Mouse (Mus musculus): Measurements from ENCODE around the gene Fkbp1a.

Gene Fkbp1a

GRCm38 (mm10) chr2:151549615-151550121 lies 7.4 kb downstream of the Fkbp1a start:
- DNase-seq = no peak

- DNase-seq = no peak
These were observed 20.9 kb downstream of the Fkbp1a start for GRCm38 (mm10) chr2:151562930-151563921.

DNA sequence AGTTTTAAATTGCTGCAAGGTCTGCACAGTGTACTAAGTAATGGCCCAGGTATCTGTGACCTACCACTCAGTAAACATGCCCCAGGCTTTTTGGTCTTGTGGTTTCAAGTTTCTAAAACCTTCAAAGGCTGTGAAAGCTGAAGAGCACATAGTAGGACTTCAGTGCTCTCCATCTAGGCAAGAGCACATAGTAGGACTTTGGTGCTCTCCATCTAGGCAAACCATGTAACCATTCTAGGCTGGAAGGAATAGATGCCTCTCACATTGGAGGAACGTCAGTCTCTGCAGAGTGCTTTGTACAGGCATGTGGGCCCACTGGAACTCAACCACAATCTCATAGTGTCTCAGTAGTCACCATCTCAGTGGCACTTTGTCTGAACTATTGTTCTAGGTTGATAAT lies 21.7 kb downstream of the Fkbp1a start:
- no peak for DNase-seq

- no peak for DNase-seq
These were observed 22.7 kb downstream of the Fkbp1a start for GRCm38 (mm10) chr2:151564986-151565385.

DNA sequence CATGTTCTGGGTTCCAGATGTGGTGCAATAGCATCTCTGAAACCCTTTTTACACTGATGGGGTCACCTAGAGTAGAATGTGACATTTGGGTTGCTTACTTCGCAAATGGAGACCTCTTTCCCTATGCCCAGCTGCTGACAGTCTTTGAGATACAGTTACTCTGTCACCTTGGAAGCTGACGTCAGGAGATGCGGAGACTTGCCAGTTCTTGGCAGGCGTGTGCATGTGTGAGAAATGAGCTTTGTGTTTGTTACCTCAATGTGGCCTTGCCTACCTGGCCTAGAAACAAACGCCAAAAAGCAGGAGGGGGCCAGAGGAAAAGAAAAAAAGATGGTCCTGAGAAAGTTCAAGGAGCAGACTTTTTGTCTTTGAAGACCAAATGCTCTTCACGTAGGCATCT lies 24.6 kb downstream of the Fkbp1a start:
- DNase-seq = no peak

- no peak for DNase-seq
These were observed 27.2 kb downstream of the Fkbp1a start for GRCm38 (mm10) chr2:151569452-151569851.

DNA sequence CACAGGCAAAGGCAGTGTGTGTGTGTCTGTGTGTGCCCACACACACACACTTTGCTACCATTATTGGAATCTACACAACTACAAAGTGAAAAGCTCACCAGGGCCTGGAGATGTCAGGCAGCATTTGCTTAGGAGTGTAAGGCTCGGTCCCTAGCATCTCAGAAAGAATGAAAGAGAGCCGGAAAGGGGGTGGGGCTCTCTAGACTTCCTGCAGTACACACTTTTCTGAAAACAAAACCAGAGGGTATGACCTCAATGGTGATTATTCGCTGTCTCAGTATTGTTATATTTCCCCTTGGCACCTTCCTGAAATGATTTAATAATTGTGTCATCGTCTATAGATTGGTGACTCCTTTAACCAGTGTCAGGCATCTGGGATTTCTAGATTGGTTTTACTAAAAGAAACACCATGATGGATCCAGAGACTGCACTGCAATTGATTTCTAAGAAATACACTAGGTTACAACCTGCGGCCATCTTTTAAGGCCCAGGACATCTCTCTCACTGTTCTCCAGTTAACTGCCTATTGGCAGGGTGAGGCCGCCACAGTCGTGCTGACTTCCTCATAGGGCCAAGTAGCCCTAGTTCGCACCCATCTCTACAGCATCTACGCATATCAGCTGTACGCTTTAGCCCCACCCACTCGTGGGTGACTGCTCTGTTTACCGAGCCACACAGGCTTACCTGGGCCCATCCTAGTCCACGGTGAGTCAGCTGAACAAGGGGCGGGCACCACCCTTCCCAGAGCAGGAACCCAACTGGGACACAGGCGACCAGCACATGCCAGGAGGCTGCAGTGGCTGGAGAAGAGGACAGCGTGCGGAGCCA lies 29.8 kb downstream of the Fkbp1a start, which contains the start of gene Sdcbp2:
TSS of gene Sdcbp2 (plus strand) at position 750 of the 828 bp plus-strand sequence.
- no peak for DNase-seq

- no peak for DNase-seq
These were observed 31.4 kb downstream of the Fkbp1a start for GRCm38 (mm10) chr2:151573667-151574066.

- no peak for DNase-seq
These were observed 32.3 kb downstream of the Fkbp1a start for GRCm38 (mm10) chr2:151574607-151575006.

DNA sequence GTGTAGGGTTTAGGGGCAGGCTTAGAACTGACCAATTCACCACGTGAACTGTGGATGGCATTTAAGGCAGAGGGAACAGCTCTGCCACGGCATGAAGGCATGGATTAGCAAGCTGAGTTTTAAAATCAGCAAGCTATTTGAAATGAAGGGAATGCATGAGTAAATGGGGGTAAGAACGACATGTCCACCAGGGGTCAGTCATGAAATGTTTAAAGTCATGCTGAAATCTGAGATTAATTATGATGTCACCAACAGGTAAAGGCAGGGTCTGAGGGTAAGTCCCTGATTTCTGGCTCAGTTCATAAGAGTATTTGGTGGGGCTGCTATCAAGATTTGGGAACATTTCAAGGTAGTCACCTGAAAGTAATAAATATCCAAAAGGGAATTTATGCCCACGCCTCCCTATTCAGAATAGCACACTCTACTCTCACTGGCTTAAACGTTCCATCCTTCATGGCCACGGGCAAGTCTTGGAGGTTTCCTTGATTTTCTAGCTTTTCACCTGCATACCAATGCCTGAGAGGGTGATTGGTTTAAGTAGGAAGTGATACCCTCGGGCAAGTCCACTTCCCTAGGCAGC lies 32.9 kb downstream of the Fkbp1a start:
- no peak for DNase-seq

- peak; percentile 62 to 66 for DNase-seq
These were observed 33.6 kb downstream of the Fkbp1a start for GRCm38 (mm10) chr2:151575699-151576389.

- no peak for DNase-seq
These were observed 36.9 kb downstream of the Fkbp1a start for GRCm38 (mm10) chr2:151579183-151579582.

- no peak for DNase-seq
These were observed 38.7 kb downstream of the Fkbp1a start for GRCm38 (mm10) chr2:151580945-151581344.

GRCm38 (mm10) chr2:151585934-151586333 lies 43.7 kb downstream of the Fkbp1a start:
- no peak for DNase-seq

GRCm38 (mm10) chr2:151586807-151587206 lies 44.5 kb downstream of the Fkbp1a start:
- no peak for DNase-seq

GRCm38 (mm10) chr2:151587306-151587705 lies 45.0 kb downstream of the Fkbp1a start:
- no peak for DNase-seq

GRCm38 (mm10) chr2:151598068-151598467 lies 55.8 kb downstream of the Fkbp1a start:
- no peak for DNase-seq

- DNase-seq = no peak
These were observed 59.8 kb downstream of the Fkbp1a start for GRCm38 (mm10) chr2:151602106-151602505.

GRCm38 (mm10) chr2:151603630-151604029 lies 61.3 kb downstream of the Fkbp1a start:
- no peak for DNase-seq

DNA sequence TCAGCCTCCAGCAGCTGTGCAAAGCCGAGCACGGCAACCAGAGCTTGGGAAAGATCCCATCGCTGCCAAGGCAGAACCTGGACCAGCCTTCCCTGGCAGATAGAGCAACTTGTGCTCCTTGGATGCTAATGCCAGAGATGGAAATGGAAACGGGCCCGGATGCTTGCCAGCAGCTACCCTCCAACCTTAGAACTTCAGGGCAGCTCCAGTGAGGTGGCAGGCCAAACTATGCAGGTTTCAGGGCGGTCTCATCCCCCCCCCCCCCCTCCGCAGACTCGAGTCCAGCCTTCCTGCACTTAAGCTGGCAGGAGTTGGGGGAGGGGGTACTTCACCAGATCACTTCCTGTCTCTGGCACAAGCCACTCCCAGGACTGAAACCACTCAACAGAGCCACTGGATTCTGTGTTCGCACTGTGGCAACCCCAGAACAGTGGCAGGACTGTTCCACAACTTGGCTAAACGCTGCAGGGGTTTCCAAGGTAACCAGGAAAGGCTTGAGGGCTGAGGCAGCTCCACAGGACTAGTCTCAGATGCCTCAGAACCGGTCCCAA lies 63.2 kb downstream of the Fkbp1a start:
- DNase-seq = peak in 1 of 2 experiments; percentile 19

DNA sequence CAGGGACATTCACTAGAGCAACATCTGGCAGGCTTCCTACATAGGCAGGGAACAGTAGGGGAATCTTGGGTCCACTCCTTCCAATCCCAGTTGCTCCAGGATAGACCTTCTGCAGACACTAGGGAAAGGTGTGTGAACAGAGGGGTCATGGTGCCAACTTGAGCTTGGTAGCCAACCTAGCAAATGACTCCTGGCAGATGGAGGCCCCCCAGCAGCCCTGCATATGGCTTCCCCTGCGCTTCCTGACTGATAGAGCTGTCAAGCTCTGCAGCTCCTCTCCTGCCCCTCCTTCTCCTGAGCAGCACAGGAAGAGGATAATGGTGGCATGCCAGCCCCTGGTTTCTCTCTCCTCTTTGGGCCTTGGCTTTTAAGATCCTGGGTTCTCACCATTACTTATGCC lies 66.2 kb downstream of the Fkbp1a start:
- no peak for DNase-seq

- DNase-seq = no peak
These were observed 67.7 kb downstream of the Fkbp1a start for GRCm38 (mm10) chr2:151609974-151610373.
